Mouse (Mus musculus): ENCODE results near the gene Cdh6.

Cdh6 gene

GRCm38 (mm10) chr15:13165094-13165885, 8.2 kb downstream of the Cdh6 start:
- DNase-seq (ENCODE audit: extremely low read depth, insufficient read length, low spot score) = no peak

GRCm38 (mm10) chr15:13155820-13156219, 17.7 kb downstream of the Cdh6 start:
- DNase-seq (ENCODE audit: extremely low read depth, insufficient read length, low spot score) = no peak

GRCm38 (mm10) chr15:13155418-13155817, 18.1 kb downstream of the Cdh6 start:
- no peak for DNase-seq (ENCODE audit: extremely low read depth, insufficient read length, low spot score)

- DNase-seq (ENCODE audit: extremely low read depth, insufficient read length, low spot score) = no peak
Observed at GRCm38 (mm10) chr15:13141983-13142382, 31.5 kb downstream of the Cdh6 start.

GRCm38 (mm10) chr15:13139662-13140061, 33.8 kb downstream of the Cdh6 start:
- no peak for DNase-seq (ENCODE audit: extremely low read depth, insufficient read length, low spot score)

GRCm38 (mm10) chr15:13137166-13137565, 36.3 kb downstream of the Cdh6 start:
- DNase-seq (ENCODE audit: extremely low read depth, insufficient read length, low spot score) = no peak

GRCm38 (mm10) chr15:13134086-13134485, 39.4 kb downstream of the Cdh6 start:
- no peak for DNase-seq (ENCODE audit: extremely low read depth, insufficient read length, low spot score)

GRCm38 (mm10) chr15:13133370-13133769, 40.1 kb downstream of the Cdh6 start:
- no peak for DNase-seq (ENCODE audit: extremely low read depth, insufficient read length, low spot score)

- no peak for DNase-seq (ENCODE audit: extremely low read depth, insufficient read length, low spot score)
Observed at GRCm38 (mm10) chr15:13132493-13132892, 41.0 kb downstream of the Cdh6 start.

GRCm38 (mm10) chr15:13130246-13130645, 43.2 kb downstream of the Cdh6 start:
- DNase-seq (ENCODE audit: extremely low read depth, insufficient read length, low spot score) = no peak

- DNase-seq (ENCODE audit: extremely low read depth, insufficient read length, low spot score) = no peak
Observed at GRCm38 (mm10) chr15:13100341-13100740, 73.1 kb downstream of the Cdh6 start.

- DNase-seq (ENCODE audit: extremely low read depth, insufficient read length, low spot score) = no peak
Observed at GRCm38 (mm10) chr15:13097861-13098260, 75.6 kb downstream of the Cdh6 start.

GRCm38 (mm10) chr15:13095406-13095805, 78.1 kb downstream of the Cdh6 start:
- DNase-seq (ENCODE audit: extremely low read depth, insufficient read length, low spot score) = no peak

- no peak for DNase-seq (ENCODE audit: extremely low read depth, insufficient read length, low spot score)
Observed at GRCm38 (mm10) chr15:13094881-13095256, 78.6 kb downstream of the Cdh6 start.

- DNase-seq (ENCODE audit: extremely low read depth, insufficient read length, low spot score) = no peak
Observed at GRCm38 (mm10) chr15:13093954-13094880, 79.3 kb downstream of the Cdh6 start.

- no peak for DNase-seq (ENCODE audit: extremely low read depth, insufficient read length, low spot score)
Observed at GRCm38 (mm10) chr15:13092064-13092463, 81.4 kb downstream of the Cdh6 start.

- no peak for DNase-seq (ENCODE audit: extremely low read depth, insufficient read length, low spot score)
Observed at GRCm38 (mm10) chr15:13088504-13089058, 84.9 kb downstream of the Cdh6 start.

- no peak for DNase-seq (ENCODE audit: extremely low read depth, insufficient read length, low spot score)
Observed at GRCm38 (mm10) chr15:13084746-13085145, 88.7 kb downstream of the Cdh6 start.

GRCm38 (mm10) chr15:13076908-13077669, 96.4 kb downstream of the Cdh6 start:
- no peak for DNase-seq (ENCODE audit: extremely low read depth, insufficient read length, low spot score)

- DNase-seq (ENCODE audit: extremely low read depth, insufficient read length, low spot score) = no peak
Observed at GRCm38 (mm10) chr15:13074047-13074446, 99.4 kb downstream of the Cdh6 start.

GRCm38 (mm10) chr15:13068213-13068516, 105.3 kb downstream of the Cdh6 start:
- no peak for DNase-seq (ENCODE audit: extremely low read depth, insufficient read length, low spot score)
